Mouse (Mus musculus): Measurements from ENCODE around the gene Sh3bgrl2. TPM values are rescaled to one million over a fixed set of nuclear protein-coding genes. Genes with fewer than 3 reads are reported as not detected.

The Sh3bgrl2 gene
- polyA plus RNA-seq, 1 experiment: 3.4 TPM

DNA sequence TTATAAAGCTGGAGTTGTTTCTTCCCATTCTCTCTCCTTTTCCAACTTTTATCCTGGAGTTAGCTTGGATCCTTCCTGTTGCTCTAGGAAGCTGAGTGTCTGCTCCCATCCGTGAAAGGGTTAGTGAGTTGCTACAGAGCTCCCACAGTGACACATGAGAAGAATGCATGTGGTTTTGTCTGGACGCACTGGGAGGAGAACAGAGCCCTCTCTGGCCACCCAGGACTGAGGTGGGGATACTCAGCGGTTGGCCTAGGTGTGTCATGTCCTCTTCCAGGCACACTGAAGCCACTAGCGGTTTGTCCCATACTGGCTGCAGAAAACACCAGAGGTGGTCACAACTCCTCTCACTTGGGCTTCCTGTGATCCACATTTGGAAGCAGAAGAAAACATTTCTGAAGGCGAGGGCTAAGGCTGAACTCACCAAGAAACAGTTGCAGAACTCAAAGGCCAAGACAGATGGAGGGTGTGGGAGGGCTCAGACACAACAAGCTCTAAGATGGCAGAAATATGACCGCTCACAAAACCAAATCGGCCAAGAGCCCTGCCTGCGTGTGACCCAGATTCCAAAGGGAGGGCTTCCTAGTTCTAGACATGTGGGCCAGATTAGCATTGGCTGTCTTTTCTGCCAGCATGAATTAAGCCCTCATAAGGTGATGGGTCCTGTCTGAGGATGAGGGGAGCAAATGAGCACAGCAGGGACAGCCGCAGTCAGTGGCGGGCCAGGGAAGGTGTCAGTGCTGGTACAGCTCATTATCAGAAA lies 52.3 kb downstream of the Sh3bgrl2 start:
- H3K79me2 ChIP-seq (ENCODE audit: control insufficient read depth, insufficient read depth): no peaks in the 10 kb centered on the region
- H3K4me3 ChIP-seq (ENCODE audit: insufficient read depth, poor library complexity, severe bottlenecking): no peak overlapping the region
- H3K36me3 ChIP-seq (ENCODE audit: control insufficient read depth, insufficient read depth): no peaks in the 10 kb centered on the region
- no peaks in the 10 kb centered on the region for H3K79me3 ChIP-seq (ENCODE audit: low read depth)
- H3K27me3 ChIP-seq (ENCODE audit: control insufficient read depth, insufficient read depth, insufficient read length): no peaks in the 10 kb centered on the region
- H3ac ChIP-seq (ENCODE audit: control insufficient read depth, insufficient read length, low read depth): no peak overlapping the region
- TF ChIP-seq CEBPB (IDR thresholded peaks at IDR 0.05; ENCODE audit: low read depth): no peak
- no peak for TF ChIP-seq MAX (IDR thresholded peaks at IDR 0.05)
- no peak for TF ChIP-seq USF1 (IDR thresholded peaks at IDR 0.05; ENCODE audit: low read depth)
- TF ChIP-seq FOSL1 (IDR thresholded peaks at IDR 0.05; ENCODE audit: insufficient read depth, low read length, poor library complexity, severe bottlenecking): no peak
- no peak for TF ChIP-seq CTCF (IDR thresholded peaks at IDR 0.05; ENCODE audit: control insufficient read depth, insufficient read depth, insufficient read length)
- TF ChIP-seq MYOG (IDR thresholded peaks at IDR 0.05; ENCODE audit: control insufficient read depth, extremely low read depth, insufficient read length): no peak
- TF ChIP-seq MYOD1 (IDR thresholded peaks at IDR 0.05; ENCODE audit: control insufficient read depth, insufficient read length, low read depth): no peak

DNA sequence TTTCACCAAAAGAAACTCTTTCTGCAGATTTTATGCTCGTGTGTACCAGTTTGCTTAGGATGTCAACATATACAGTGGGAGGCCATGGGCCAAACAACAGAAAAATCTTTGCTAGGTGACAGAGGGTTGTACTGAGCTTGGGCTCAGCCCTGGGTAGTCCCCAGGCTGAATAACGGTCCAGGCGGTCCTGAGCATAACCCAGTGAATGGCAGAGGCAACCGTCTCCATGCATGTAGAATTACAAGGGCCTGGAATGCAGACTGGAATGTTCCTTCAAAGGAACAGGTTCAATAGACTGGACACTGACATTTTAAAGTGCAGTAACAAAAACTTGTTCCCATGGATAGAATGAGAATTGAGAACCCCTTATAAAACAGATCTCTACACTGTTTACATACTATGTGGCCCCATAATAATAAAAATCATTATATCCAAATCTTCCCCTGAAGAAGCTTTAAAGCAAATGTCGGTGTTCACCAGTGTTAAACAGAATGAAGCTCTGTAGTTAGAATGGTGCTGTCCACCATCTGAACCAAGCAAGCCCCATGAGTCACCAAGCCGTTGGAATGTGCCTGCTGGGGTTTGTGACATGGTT lies 54.1 kb downstream of the Sh3bgrl2 start:
- H3K79me3 ChIP-seq (ENCODE audit: low read depth): no peaks in the 10 kb centered on the region
- no peaks in the 10 kb centered on the region for H3K79me2 ChIP-seq (ENCODE audit: control insufficient read depth, insufficient read depth)
- H3K4me3 ChIP-seq (ENCODE audit: insufficient read depth, poor library complexity, severe bottlenecking): no peak overlapping the region
- H3K27me3 ChIP-seq (ENCODE audit: control insufficient read depth, insufficient read depth, insufficient read length): no peaks in the 10 kb centered on the region
- H3ac ChIP-seq (ENCODE audit: control insufficient read depth, insufficient read length, low read depth): no peak overlapping the region
- TF ChIP-seq USF1 (IDR thresholded peaks at IDR 0.05; ENCODE audit: low read depth): no peak
- no peaks in the 10 kb centered on the region for H3K36me3 ChIP-seq (ENCODE audit: control insufficient read depth, insufficient read depth)

DNA sequence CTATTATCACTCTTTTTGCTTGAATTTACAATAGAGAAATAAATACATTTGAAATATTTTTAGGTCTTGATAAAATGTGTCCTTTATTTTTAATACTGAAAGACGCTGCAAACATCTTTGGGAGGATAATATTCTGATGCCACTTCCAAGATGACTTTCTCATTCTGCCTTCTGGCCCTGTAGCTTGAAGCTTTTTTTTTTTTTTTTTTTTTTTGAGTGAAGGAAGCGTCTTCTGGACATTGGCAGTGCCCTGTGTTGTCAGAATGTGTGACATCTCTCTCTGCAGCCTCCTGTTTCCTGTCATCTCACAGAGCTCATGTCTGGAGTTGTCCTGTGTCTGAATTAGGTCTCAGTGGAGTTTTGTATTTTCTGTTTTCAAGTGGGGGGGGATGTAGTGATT lies 55.0 kb downstream of the Sh3bgrl2 start:
- Histone ChIP-seq H3K79me2 (ENCODE audit: control insufficient read depth, insufficient read depth) (no peaks in the 10 kb centered on the region), H3K4me3 (ENCODE audit: insufficient read depth, poor library complexity, severe bottlenecking) (no peak overlapping the region), H3ac (ENCODE audit: control insufficient read depth, insufficient read length, low read depth) (no peak overlapping the region), H3K79me3 (ENCODE audit: low read depth) (no peaks in the 10 kb centered on the region), H3K36me3 (ENCODE audit: control insufficient read depth, insufficient read depth) (no peaks in the 10 kb centered on the region), H3K27me3 (ENCODE audit: control insufficient read depth, insufficient read depth, insufficient read length) (no peaks in the 10 kb centered on the region)
- no peak for TF ChIP-seq MYOG (IDR thresholded peaks at IDR 0.05; ENCODE audit: control insufficient read depth, extremely low read depth, insufficient read length)
- TF ChIP-seq MYOD1 (IDR thresholded peaks at IDR 0.05; ENCODE audit: control insufficient read depth, insufficient read length, low read depth): no peak
- TF ChIP-seq MAX (IDR thresholded peaks at IDR 0.05): no peak
- TF ChIP-seq CEBPB (IDR thresholded peaks at IDR 0.05; ENCODE audit: low read depth): no peak
- TF ChIP-seq FOSL1 (IDR thresholded peaks at IDR 0.05; ENCODE audit: insufficient read depth, low read length, poor library complexity, severe bottlenecking): no peak
- TF ChIP-seq USF1 (IDR thresholded peaks at IDR 0.05; ENCODE audit: low read depth): no peak
- no peak for TF ChIP-seq CTCF (IDR thresholded peaks at IDR 0.05; ENCODE audit: control insufficient read depth, insufficient read depth, insufficient read length)

DNA sequence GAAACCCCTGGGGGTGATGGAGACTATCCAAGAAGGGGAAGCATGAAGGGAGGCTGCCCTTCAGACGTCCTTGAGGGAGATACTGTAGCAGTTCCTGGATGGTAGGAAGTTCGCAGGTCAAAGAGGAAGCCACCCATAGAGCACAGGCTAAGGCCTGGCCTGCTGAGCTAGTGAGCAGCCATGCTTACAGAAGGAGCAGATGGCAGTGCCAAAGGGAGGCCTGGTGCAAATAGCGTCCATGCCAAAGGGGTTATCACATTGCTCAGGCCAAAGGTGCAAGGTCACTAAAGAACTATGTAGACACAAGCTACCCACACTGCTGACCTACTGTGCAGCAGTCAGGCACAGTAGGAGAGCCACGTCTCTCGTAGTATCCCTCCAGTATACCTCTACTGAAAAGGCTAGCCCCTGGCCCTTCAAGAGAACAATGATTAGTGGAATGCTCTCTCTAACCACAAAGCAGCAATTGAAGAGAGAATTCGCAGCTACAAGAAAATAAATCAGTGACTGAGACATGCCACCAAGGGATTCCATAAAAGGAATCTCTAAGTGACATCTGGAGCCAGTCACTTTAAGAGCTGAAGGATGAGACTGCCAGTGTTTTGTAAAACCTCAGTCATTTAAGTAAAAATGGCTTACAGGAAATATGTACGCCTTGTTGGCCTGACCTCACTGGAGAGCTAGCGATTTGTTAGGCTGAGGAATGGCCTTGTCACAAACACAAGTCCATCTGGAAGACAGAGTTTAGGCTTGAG lies 57.9 kb downstream of the Sh3bgrl2 start:
- Histone ChIP-seq H3K79me2 (ENCODE audit: control insufficient read depth, insufficient read depth) (no peaks in the 10 kb centered on the region), H3K36me3 (ENCODE audit: control insufficient read depth, insufficient read depth) (no peaks in the 10 kb centered on the region), H3ac (ENCODE audit: control insufficient read depth, insufficient read length, low read depth) (no peak overlapping the region), H3K27me3 (ENCODE audit: control insufficient read depth, insufficient read depth, insufficient read length) (no peaks in the 10 kb centered on the region), H3K79me3 (ENCODE audit: low read depth) (no peaks in the 10 kb centered on the region), H3K4me3 (ENCODE audit: insufficient read depth, poor library complexity, severe bottlenecking) (no peak overlapping the region)
- TF ChIP-seq FOSL1 (IDR thresholded peaks at IDR 0.05; ENCODE audit: insufficient read depth, low read length, poor library complexity, severe bottlenecking) (no peak), USF1 (IDR thresholded peaks at IDR 0.05; ENCODE audit: low read depth) (no peak), CEBPB (IDR thresholded peaks at IDR 0.05; ENCODE audit: low read depth) (no peak)

DNA sequence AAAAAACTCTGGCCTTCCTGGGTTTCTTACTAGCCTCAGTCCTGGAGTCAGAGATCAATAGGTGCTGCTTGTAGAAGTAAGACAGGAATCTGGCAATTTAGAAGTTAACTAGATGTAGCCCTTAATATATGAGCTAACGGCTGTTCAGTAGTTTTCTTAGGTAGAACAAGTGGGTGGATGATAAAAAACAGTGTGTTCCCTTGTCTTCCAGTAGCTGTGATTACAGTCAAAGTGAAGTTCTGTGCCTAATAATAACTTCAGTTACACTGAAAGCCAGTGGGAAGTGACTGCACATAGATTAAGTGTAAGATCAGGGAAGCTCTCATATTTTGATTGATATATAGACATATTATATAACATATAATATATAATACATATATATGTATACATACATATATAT lies 60.0 kb downstream of the Sh3bgrl2 start:
- H3ac ChIP-seq (ENCODE audit: control insufficient read depth, insufficient read length, low read depth): no peak overlapping the region
- H3K27me3 ChIP-seq (ENCODE audit: control insufficient read depth, insufficient read depth, insufficient read length): no peaks in the 10 kb centered on the region
- H3K79me3 ChIP-seq (ENCODE audit: low read depth): no peaks in the 10 kb centered on the region
- H3K36me3 ChIP-seq (ENCODE audit: control insufficient read depth, insufficient read depth): no peaks in the 10 kb centered on the region
- TF ChIP-seq CTCF (IDR thresholded peaks at IDR 0.05; ENCODE audit: control insufficient read depth, insufficient read depth, insufficient read length): no peak
- TF ChIP-seq MYOG (IDR thresholded peaks at IDR 0.05; ENCODE audit: control insufficient read depth, extremely low read depth, insufficient read length): no peak
- TF ChIP-seq FOSL1 (IDR thresholded peaks at IDR 0.05; ENCODE audit: insufficient read depth, low read length, poor library complexity, severe bottlenecking): no peak
- no peak for TF ChIP-seq USF1 (IDR thresholded peaks at IDR 0.05; ENCODE audit: low read depth)
- no peak for TF ChIP-seq MYOD1 (IDR thresholded peaks at IDR 0.05; ENCODE audit: control insufficient read depth, insufficient read length, low read depth)
- TF ChIP-seq CEBPB (IDR thresholded peaks at IDR 0.05; ENCODE audit: low read depth): no peak
- TF ChIP-seq MAX (IDR thresholded peaks at IDR 0.05): no peak
- H3K4me3 ChIP-seq (ENCODE audit: insufficient read depth, poor library complexity, severe bottlenecking): no peak overlapping the region
- H3K79me2 ChIP-seq (ENCODE audit: control insufficient read depth, insufficient read depth): no peaks in the 10 kb centered on the region
